Mouse (Mus musculus) gastrocnemius, postnatal 36 days (tissue): ENCODE results near the gene Sult2a4. TPM values are rescaled to one million over a fixed set of nuclear protein-coding genes. Genes with fewer than 3 reads are reported as not detected.
"Not testable (repeated sequence)": the region's sequence is repeated elsewhere in the genome, so short reads cannot be mapped to it uniquely, and the experiment has no call there.

ENCODE experiments used
- DNase-seq, 2 experiments: peaks; one replicate each; pipeline ENCODE4 v3.0.0; 2022
- intact Hi-C: fragments of 180-260 bp; cut with DNase I; formaldehyde crosslinking; loops from one replicate; pipeline ENCODE4 v1.15.1; 2025
- long read RNA-seq, 2 experiments: library from polyadenylated mRNA; stranded (forward); transcript quantifications; one replicate each; pipeline ENCODE4 v2.0.0; 2021
- total RNA-seq, 2 experiments: library from RNA; stranded (reverse); gene quantifications; 2 replicates each; pipeline ENCODE4 v1.2.3; 2021

The Sult2a4 gene
- not detected for total RNA-seq
- long read RNA-seq, experiment 1, result 0 reads
- long read RNA-seq, experiment 2, result 0 reads

- intact Hi-C loops, DNase-seq: not testable (repeated sequence)
Measured at GRCm38 (mm10) chr7:13989507-13989906, at the start of gene Sult2a4. TSS of gene Sult2a4 (minus strand) at chr7:13989607.

- intact Hi-C loops, DNase-seq: not testable (repeated sequence)
Measured at GRCm38 (mm10) chr7:14030831-14031230, 41.4 kb upstream of the Sult2a4 start.

- intact Hi-C loops, result no loop called here
- no peak for DNase-seq
Measured at GRCm38 (mm10) chr7:14013083-14013482, 23.7 kb upstream of the Sult2a4 start.

DNA sequence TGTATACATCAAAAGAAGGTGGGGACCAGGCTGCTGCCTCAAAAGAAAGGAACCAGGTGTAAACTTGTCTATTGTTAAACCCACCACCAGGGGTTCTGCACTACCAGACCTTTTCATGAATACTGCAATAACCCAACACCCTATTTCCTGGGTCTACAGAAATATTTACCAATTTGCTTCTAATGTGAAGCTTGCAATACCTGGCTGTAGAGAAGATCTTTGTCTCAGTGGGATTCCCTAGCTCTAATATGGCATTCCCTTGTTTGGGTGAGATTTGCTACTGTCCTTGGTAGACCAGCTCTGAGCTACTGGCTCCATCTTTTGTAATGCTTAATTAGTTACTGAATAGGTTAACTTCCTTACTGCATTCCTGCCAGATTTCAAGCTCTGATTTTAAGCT, 21.3 kb upstream of the Sult2a4 start:
- intact Hi-C loops, DNase-seq: not testable (repeated sequence)

Other genes starting within 250 kb of the Sult2a4 start
- gene Sult2a1, start 152.2 kb downstream of the Sult2a4 start, total RNA-seq, result not detected
- not detected for gene Sult2a3, start 133.4 kb upstream of the Sult2a4 start, total RNA-seq